In the genomic region with DNA sequence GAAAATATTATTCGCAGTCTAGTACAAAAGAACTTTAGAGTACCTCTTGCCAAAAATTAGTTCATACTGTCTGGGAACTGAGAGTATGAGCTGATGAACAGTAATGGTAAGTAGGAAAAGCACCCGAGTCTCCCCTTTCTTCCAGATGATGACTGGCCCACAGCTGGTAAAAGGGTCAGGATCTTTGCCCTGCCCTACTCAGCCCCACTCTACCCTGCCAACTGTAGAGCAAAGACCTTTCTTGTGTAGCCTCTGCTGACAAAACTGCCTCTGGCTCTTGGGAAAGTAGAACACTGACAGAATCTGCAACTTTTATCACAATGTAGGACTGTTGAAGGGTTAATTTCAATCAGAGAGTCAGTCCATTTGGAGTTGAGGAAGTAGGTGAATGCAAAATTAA, we compare ENCODE assay signal across 15 mouse cellular contexts.
"Had no signal": no experiment of that assay in that cellular context is flagged by ENCODE, and none has a peak within 500 bp of the region (broad histone marks: within the 10 kb centered on the region; RNA-seq: fewer than 3 reads in every experiment).

No protein-coding gene starts in this region.

- H3K9me3 ChIP-seq: neural tube, embryonic 15.5 days; stomach, embryonic 15.5 days had no signal

- DNase-seq: retina, postnatal 1 day; right cerebral cortex, adult 18-20 months; right cerebral cortex, postnatal 14 days; right cerebral cortex, postnatal 25 days; right cerebral cortex, postnatal 4 days; spleen, adult 18-20 months; thymus, adult 18-20 months; thymus, adult 2 months; thymus, postnatal 14 days; thymus, postnatal 25 days; thymus, postnatal 36 days; thymus, postnatal 4 days had no signal

- H3K27ac ChIP-seq: neural tube, embryonic 15.5 days; stomach, embryonic 15.5 days; stomach, postnatal 0 days had no signal

- H3K4me3 ChIP-seq: neural tube, embryonic 15.5 days; stomach, embryonic 15.5 days had no signal

- H3K4me1 ChIP-seq: neural tube, embryonic 15.5 days; stomach, embryonic 15.5 days had no signal

- H3K36me3 ChIP-seq: neural tube, embryonic 15.5 days; stomach, embryonic 15.5 days had no signal

- H3K27me3 ChIP-seq: neural tube, embryonic 15.5 days; stomach, embryonic 15.5 days had no signal

- H3K4me2 ChIP-seq: neural tube, embryonic 15.5 days; stomach, embryonic 15.5 days had no signal

- H3K9ac ChIP-seq: neural tube, embryonic 15.5 days; stomach, embryonic 15.5 days had no signal
